In the genomic region with DNA sequence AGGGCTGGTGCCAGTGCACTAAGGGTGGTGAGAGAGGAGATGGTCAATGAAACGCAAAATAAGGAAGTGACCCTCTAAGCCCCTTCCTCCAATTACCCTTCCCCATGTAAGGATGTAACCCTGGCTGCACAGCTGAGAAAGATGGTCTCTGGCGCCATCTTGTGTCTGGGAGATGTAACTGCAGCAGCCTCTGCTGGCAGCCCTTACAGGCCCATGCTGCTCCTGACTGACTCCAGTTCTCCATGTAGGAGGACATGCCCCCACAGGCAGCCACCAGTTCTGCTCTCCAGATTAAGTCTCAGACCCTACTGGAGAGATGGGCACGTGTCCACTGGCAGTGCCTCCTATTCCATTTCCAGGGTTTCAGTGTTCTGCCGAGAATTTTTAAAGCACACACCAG, we compare ENCODE assay signal across 7 mouse cellular contexts. TPM values are rescaled to one million over a fixed set of nuclear protein-coding genes. Genes with fewer than 3 reads are reported as not detected.
DNase-seq lines count a peak whose midpoint lies in the region; ATAC-seq and TF ChIP-seq lines count a peak whose summit lies in the region.

No protein-coding gene starts in this region.

- TF ChIP-seq CTCF in cortical plate, adult 2 months (IDR thresholded peaks at IDR 0.05; ENCODE audit: extremely low read depth, insufficient read depth, low read length): peak; percentile 98

- ATAC-seq in inflammation-experienced regulatory T-cells, adult 6 months: peak; percentile 58

- H3K4me1 ChIP-seq in cortical plate, adult 2 months (ENCODE audit: control insufficient read depth, insufficient read depth, low read length): no peaks in the 10 kb centered on the region

- DNase-seq in adrenal gland, adult 18-20 months (ENCODE audit: low spot score in 2 of 2): peak; percentile 64 to 70
- DNase-seq in gastrocnemius, adult 8-10 months (ENCODE audit: low spot score in 2 of 2): peak; percentile 30 to 36
- peak; percentile 74 to 77 for DNase-seq in left cerebral cortex, postnatal 14 days (ENCODE audit: low spot score in 2 of 2)
- DNase-seq in mesoderm, embryonic 11.5 days (ENCODE audit: low read depth, low spot score): peak; percentile 82
- DNase-seq in right cerebral cortex, postnatal 36 days (ENCODE audit: low spot score in 2 of 2): peak; percentile 47 to 57

- H3K27ac ChIP-seq in cortical plate, adult 2 months (ENCODE audit: insufficient read depth, low read length): no peak overlapping the region

- no peak overlapping the region for H3K4me3 ChIP-seq in cortical plate, adult 2 months (ENCODE audit: insufficient read depth, low read length)

- TF ChIP-seq POLR2A in cortical plate, adult 2 months (IDR thresholded peaks at IDR 0.05; ENCODE audit: extremely low read depth, insufficient read depth, low read length): no peak

- intact Hi-C loops in left cerebral cortex, postnatal 14 days (cut with DNase I): loop anchor here (5.0 kb wide), 2 partner anchors 348 to 458 kb away; a partner anchor contains a TSS

RNA-seq across cellular contexts. Expression of a gene that starts 34.6 kb away (rescaled TPM):
- 10 to 100 TPM; 29.4 to 34.5 TPM for total RNA-seq in adrenal gland, adult 18-20 months (2021)
- polyA plus RNA-seq in cortical plate, adult 2 months (2012; rRNA removed): 14.2 and 15.6 TPM in 2 replicates
- total RNA-seq in gastrocnemius, adult 8-10 months (2022): 10 to 100 TPM; 14.2 to 16.2 (median 15.8) TPM
- polyA plus RNA-seq in inflammation-experienced regulatory T-cells, adult 6 months (2017; shearing (Covaris generic)): 10 to 100 TPM; 62.1 to 92.0 (median 65.6) TPM
- total RNA-seq in left cerebral cortex, postnatal 14 days (2021): 10 to 100 TPM; 21.2 to 24.0 TPM

RNA-seq across cellular contexts. Expression of a gene that starts 39.0 kb away (rescaled TPM):
- total RNA-seq in adrenal gland, adult 18-20 months (2021): 10 to 100 TPM; 41.7 to 46.2 TPM
- 18.2 and 18.4 TPM in 2 replicates for polyA plus RNA-seq in cortical plate, adult 2 months (2012; rRNA removed)
- 10 to 100 TPM; 17.2 to 20.0 (median 17.8) TPM for total RNA-seq in gastrocnemius, adult 8-10 months (2022)
- 10 to 100 TPM; 27.1 to 41.8 (median 35.0) TPM for polyA plus RNA-seq in inflammation-experienced regulatory T-cells, adult 6 months (2017; shearing (Covaris generic))
- total RNA-seq in left cerebral cortex, postnatal 14 days (2021): 10 to 100 TPM; 34.9 to 39.3 TPM
